Mouse (Mus musculus): ENCODE results near the gene Galnt16. TPM values are rescaled to one million over a fixed set of nuclear protein-coding genes. Genes with fewer than 3 reads are reported as not detected.

The Galnt16 gene
- total and polyA plus RNA-seq, 2 experiments from 2014 or later = 28.2 to 67.9 TPM

DNA sequence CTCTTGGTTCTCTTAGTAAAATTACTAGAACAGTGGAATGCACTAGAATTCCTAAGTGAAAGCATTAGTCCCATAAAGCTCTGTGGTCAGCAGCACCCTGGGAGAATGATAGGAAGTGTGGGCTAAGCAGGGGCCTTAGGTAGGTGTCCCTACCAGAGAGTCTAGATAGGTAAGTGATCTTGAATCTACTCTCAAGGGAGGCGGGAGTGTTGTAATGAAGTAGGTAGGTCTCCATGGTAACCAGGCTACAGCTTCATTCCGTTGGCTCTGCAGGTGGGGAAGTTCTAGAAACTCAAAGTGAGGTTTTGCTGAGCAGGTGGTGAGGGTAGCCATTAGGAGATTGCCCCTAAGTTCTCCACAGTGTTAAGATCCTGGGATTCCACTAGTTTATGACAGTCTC, 47.7 kb downstream of the Galnt16 start:
- H3K9ac ChIP-seq (replicated peaks; ENCODE audit: low read length) = no peak overlapping the region
- no peaks in the 10 kb centered on the region for H3K27me3 ChIP-seq (ENCODE audit: insufficient read depth, low read length)
- DNase-seq (ENCODE audit: low spot score) (peak; percentile 47), ATAC-seq (no peak)
- no peaks in the 10 kb centered on the region for H3K36me3 ChIP-seq (ENCODE audit: insufficient read depth, low read length)
- 59% methylated on average over 2 of the region's 2 CpGs for WGBS
- TF ChIP-seq CTCF (IDR thresholded peaks at IDR 0.05; ENCODE audit: low read depth) = no peak
- H3K4me1 ChIP-seq (ENCODE audit: insufficient read depth, low read length) = peaks cover 12% of the 10 kb centered on the region
- no peak overlapping the region for H3K4me2 ChIP-seq (ENCODE audit: low read depth, low read length)
- H3K4me3 ChIP-seq (ENCODE audit: low read length) = no peak overlapping the region
- no peaks in the 10 kb centered on the region for H3K9me3 ChIP-seq (ENCODE audit: low read length)
- 0 out of 2 replicates have a peak overlapping the region, but pooled peaks have one; percentile 22 for H3K27ac ChIP-seq

DNA sequence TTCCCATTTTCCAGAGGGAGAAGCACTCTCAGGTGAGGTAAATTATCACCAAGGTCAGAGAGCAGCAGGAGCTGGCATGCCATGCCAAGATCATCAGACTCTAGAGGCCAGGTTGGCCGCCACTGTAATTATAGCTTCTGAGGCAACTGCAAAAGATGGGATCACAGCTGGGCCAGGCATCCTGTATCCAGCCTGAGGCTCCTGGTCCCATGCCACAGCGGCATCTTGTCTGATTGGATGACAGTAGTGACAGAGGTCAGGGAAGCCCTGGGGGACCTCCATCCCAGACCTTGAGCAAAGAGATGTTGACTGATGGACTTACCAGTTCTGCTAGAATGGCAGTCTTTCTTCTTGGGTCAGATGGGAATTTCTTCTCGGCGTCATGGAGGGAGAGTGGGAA, 48.4 kb downstream of the Galnt16 start:
- ATAC-seq (no peak; the same call in 1 of the 2 replicates), DNase-seq (ENCODE audit: low spot score) (peak; percentile 42)
- no peaks in the 10 kb centered on the region for H3K36me3 ChIP-seq (ENCODE audit: insufficient read depth, low read length)
- H3K27ac ChIP-seq = no peak overlapping the region
- no peak overlapping the region for H3K4me3 ChIP-seq (ENCODE audit: low read length)
- TF ChIP-seq CTCF (IDR thresholded peaks at IDR 0.05; ENCODE audit: low read depth) = no peak
- H3K27me3 ChIP-seq (ENCODE audit: insufficient read depth, low read length) = no peaks in the 10 kb centered on the region
- H3K9me3 ChIP-seq (ENCODE audit: low read length) = no peaks in the 10 kb centered on the region
- WGBS = 41% methylated on average over 4 of the region's 4 CpGs
- peaks cover 13% of the 10 kb centered on the region for H3K4me1 ChIP-seq (ENCODE audit: insufficient read depth, low read length)
- no peak overlapping the region for H3K4me2 ChIP-seq (ENCODE audit: low read depth, low read length)
- H3K9ac ChIP-seq (replicated peaks; ENCODE audit: low read length) = no peak overlapping the region

DNA sequence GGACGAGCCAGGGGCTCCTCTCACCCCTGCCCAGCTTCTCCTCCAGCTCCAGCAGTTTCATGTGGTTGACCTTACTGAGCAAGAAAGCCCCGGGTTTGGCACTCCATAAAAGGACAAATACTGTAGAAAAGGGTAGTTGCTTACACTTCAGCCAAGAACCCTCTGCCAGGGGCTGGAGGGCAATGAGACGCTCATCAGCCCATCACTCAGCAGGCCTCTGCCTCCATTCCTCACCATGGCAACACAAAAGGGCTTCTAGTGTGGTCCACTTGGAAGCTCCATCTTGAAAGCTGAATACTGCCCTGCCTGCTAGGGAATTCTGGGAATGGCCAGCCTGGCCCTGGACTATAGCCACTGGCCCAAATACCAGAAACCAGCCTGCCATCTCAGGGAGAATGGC, 49.3 kb downstream of the Galnt16 start:
- ATAC-seq (peak; percentile 86), DNase-seq (ENCODE audit: low spot score) (peak; percentile 81)
- H3K9ac ChIP-seq (replicated peaks; ENCODE audit: low read length) = no peak overlapping the region
- H3K4me2 ChIP-seq (ENCODE audit: low read depth, low read length) = no peak overlapping the region
- WGBS = 22% methylated on average over 3 of the region's 3 CpGs
- H3K27me3 ChIP-seq (ENCODE audit: insufficient read depth, low read length) = no peaks in the 10 kb centered on the region
- H3K4me3 ChIP-seq (ENCODE audit: low read length) = no peak overlapping the region
- no peak for TF ChIP-seq CTCF (IDR thresholded peaks at IDR 0.05; ENCODE audit: low read depth)
- peaks cover 13% of the 10 kb centered on the region for H3K4me1 ChIP-seq (ENCODE audit: insufficient read depth, low read length)
- H3K9me3 ChIP-seq (ENCODE audit: low read length) = no peaks in the 10 kb centered on the region
- peak overlapping the region; percentile 33 for H3K27ac ChIP-seq
- no peaks in the 10 kb centered on the region for H3K36me3 ChIP-seq (ENCODE audit: insufficient read depth, low read length)

DNA sequence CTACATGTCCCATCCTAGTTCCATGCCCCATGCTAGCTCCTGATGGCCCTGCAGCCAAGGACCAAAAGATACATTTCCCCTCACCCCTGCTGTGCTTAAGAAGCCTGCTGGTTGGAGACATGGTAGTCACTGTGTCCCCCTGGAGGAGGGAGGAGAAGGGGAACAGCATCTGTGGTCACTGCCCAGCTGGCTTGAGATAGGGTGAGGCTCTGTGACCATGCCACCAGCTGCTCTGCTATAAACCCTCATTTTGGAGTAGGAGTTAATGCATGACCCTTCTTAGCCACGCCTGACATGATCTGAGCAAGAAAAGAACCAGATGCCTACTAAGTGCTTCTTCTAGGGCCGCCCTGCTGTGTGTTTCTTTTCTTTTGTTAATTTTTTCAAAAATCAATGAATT, 51.5 kb downstream of the Galnt16 start:
- TF ChIP-seq CTCF (IDR thresholded peaks at IDR 0.05; ENCODE audit: low read depth) = no peak
- WGBS = 88% methylated on average over 2 of the region's 2 CpGs

DNA sequence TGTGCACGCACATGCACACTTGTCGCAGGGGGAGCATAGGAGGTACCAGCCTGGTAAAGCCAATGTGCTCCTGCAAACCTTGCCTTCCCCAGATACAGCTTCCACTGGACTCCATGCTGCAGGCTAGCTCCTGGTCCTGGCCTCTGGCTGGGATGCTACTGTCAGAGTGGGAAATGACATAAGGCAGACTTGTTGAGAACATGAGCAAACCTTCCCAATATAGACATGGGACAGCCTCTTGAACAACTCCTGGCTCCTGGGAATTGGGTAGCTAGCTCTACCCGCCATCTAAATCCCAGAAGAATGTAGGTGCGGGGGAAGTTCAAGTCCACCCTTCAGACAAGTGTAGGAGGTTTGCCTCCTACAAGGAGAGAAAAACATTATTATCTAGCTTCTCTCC, 56.2 kb downstream of the Galnt16 start:
- no peaks in the 10 kb centered on the region for H3K36me3 ChIP-seq (ENCODE audit: insufficient read depth, low read length)
- no peak for ATAC-seq
- H3K9me3 ChIP-seq (ENCODE audit: low read length) = no peaks in the 10 kb centered on the region
- TF ChIP-seq CTCF (IDR thresholded peaks at IDR 0.05; ENCODE audit: low read depth) = no peak
- H3K4me1 ChIP-seq (ENCODE audit: insufficient read depth, low read length) = 0 out of 2 replicates have a peak, but pooled peaks cover 7% of the 10 kb centered on the region
- peak overlapping the region; percentile 62; the same call in 1 of the 2 replicates for H3K27ac ChIP-seq
- 85% methylated on average over 4 of the region's 4 CpGs for WGBS
- H3K4me3 ChIP-seq (ENCODE audit: low read length) = no peak overlapping the region
- 0 out of 2 replicates have a peak overlapping the region, but pooled peaks have one; percentile 24 for H3K9ac ChIP-seq (replicated peaks; ENCODE audit: low read length)
- H3K4me2 ChIP-seq (ENCODE audit: low read depth, low read length) = no peak overlapping the region
- H3K27me3 ChIP-seq (ENCODE audit: insufficient read depth, low read length) = no peaks in the 10 kb centered on the region
- no peak for DNase-seq (ENCODE audit: low spot score)

More for the DNA sequence above, 51.5 kb downstream of the Galnt16 start:
- no peaks in the 10 kb centered on the region for H3K9me3 ChIP-seq (ENCODE audit: low read length)
- H3K9ac ChIP-seq (replicated peaks; ENCODE audit: low read length) = no peak overlapping the region
- no peak overlapping the region for H3K27ac ChIP-seq
- H3K27me3 ChIP-seq (ENCODE audit: insufficient read depth, low read length) = no peaks in the 10 kb centered on the region
- no peak for ATAC-seq
- H3K4me2 ChIP-seq (ENCODE audit: low read depth, low read length) = no peak overlapping the region
- DNase-seq (ENCODE audit: low spot score) = no peak
- no peak overlapping the region for H3K4me3 ChIP-seq (ENCODE audit: low read length)
- H3K36me3 ChIP-seq (ENCODE audit: insufficient read depth, low read length) = no peaks in the 10 kb centered on the region
- H3K4me1 ChIP-seq (ENCODE audit: insufficient read depth, low read length) = peaks cover 10% of the 10 kb centered on the region; the same call in 1 of the 2 replicates

DNA sequence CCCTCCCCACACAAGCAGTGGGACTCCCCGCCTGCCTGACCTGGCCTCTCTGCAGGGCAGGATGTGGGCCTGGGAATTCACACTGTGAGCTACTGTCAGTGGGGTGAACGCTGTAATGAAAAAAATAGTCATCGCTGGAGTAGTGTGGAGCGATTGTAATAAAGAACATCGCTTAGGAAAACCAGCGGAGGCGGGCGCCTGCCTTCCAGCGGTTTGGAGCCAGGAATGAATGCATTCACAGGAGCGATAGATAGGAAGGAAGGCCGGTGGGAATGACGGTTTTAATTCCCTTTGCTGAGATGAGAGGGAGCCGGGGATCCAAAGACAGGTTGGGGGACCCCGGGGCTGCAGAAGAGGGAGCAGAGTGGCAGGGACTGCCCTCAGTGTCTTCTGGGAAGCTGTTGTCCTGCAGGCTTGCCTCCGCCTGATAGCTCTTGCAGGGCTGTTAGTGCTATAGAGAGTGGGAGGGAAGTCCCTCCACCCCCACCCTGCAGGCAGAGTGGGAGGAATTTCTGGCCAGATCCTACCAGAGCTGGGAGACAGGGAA, 56.8 kb downstream of the Galnt16 start:
- Histone ChIP-seq H3K4me3 (ENCODE audit: low read length) (no peak overlapping the region), H3K4me1 (ENCODE audit: insufficient read depth, low read length) (0 out of 2 replicates have a peak, but pooled peaks cover 7% of the 10 kb centered on the region), H3K27me3 (ENCODE audit: insufficient read depth, low read length) (no peaks in the 10 kb centered on the region), H3K4me2 (ENCODE audit: low read depth, low read length) (no peak overlapping the region), H3K36me3 (ENCODE audit: insufficient read depth, low read length) (no peaks in the 10 kb centered on the region), H3K9ac (replicated peaks; ENCODE audit: low read length) (0 out of 2 replicates have a peak overlapping the region, but pooled peaks have one; percentile 24), H3K27ac (peak overlapping the region; percentile 62), H3K9me3 (ENCODE audit: low read length) (no peaks in the 10 kb centered on the region)
- WGBS = 18% methylated on average over 15 of the region's 15 CpGs
- ATAC-seq = peak; percentile 71
- no peak for TF ChIP-seq CTCF (IDR thresholded peaks at IDR 0.05; ENCODE audit: low read depth)
- peak; percentile 45 for DNase-seq (ENCODE audit: low spot score)

DNA sequence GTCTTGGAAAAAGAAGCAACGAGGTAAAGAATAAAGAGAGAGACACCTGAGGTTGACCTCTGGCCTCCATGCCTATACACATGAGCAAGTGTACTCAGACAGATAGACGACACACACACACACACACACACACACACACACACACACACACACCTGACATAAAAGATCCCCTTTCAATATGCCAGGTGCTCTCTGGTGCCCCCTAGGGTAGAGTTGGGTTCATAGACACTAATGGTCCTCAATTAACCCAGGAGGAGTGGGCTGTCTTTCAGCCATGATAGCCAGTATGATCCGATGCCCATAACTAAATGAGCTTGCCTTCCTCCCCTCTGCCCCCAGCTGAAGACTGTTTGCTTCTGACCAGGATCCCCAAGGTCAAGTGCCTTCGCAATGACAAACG, 59.0 kb downstream of the Galnt16 start:
- TF ChIP-seq CTCF (IDR thresholded peaks at IDR 0.05; ENCODE audit: low read depth) = peak; percentile 77
- no peak overlapping the region for H3K4me2 ChIP-seq (ENCODE audit: low read depth, low read length)
- 0 out of 2 replicates have a peak, but pooled peaks cover 3% of the 10 kb centered on the region for H3K4me1 ChIP-seq (ENCODE audit: insufficient read depth, low read length)
- no peaks in the 10 kb centered on the region for H3K9me3 ChIP-seq (ENCODE audit: low read length)
- ATAC-seq = no peak
- 76% methylated on average over 5 of the region's 5 CpGs for WGBS
- no peak overlapping the region for H3K9ac ChIP-seq (replicated peaks; ENCODE audit: low read length)
- H3K27me3 ChIP-seq (ENCODE audit: insufficient read depth, low read length) = no peaks in the 10 kb centered on the region
- peak; percentile 62 for DNase-seq (ENCODE audit: low spot score)
- no peak overlapping the region for H3K27ac ChIP-seq
- no peak overlapping the region for H3K4me3 ChIP-seq (ENCODE audit: low read length)
- no peaks in the 10 kb centered on the region for H3K36me3 ChIP-seq (ENCODE audit: insufficient read depth, low read length)
